Mouse (Mus musculus): ENCODE data around the gene Rasgrf2.

DNA sequence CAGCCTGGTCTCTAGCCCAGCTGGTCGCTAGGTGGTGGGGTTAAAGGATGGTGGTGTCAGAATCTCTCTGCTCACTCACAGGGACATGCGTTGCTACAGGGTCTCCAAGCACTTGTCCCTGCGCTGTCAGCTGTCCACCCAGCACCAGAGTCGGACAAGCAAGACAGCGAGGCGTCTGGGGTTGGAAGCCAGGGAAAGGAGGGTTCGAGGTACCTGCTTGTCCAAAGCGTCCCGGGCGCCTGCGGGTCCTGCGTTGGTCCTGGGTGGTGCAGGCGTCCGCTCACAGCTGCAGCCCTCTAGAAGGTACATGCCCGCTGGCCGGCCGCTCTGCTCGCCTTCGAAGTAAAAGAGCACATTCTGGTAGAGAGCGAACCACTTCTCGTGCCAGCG, 467 bp downstream of the Rasgrf2 start:
- TF ChIP-seq CTCF (IDR thresholded peaks at IDR 0.05; ENCODE audit: low read depth) (no peak), EP300 (IDR thresholded peaks at IDR 0.05; ENCODE audit: low read depth) (no peak)

Measured in liver, postnatal 0 days (tissue).